Mouse (Mus musculus): Measurements from ENCODE around the gene Ldb3. TPM values are rescaled to one million over a fixed set of nuclear protein-coding genes. Genes with fewer than 3 reads are reported as not detected.

Ldb3 gene
- polyA plus RNA-seq (2014; fragmentation: Nextera tagmentation; extraction: Ambion mirVana): 301 and 314 TPM in 2 replicates

- peaks cover 56 to 68% of the 10 kb centered on the region in 2 experiments for H3K4me1 ChIP-seq (ENCODE audit: control insufficient read depth in 2 of 2, insufficient read depth in 2 of 2, low read length in 2 of 2)
- H3K4me3 ChIP-seq (ENCODE audit: control insufficient read depth in 1 of 2, insufficient read depth in 1 of 2, low read depth in 1 of 2, low read length in 2 of 2): peak within 1 kb of the TSS; percentile 57 to 62
- H3K27ac ChIP-seq (replicated peaks in 1 of 2; ENCODE audit: control insufficient read depth in 1 of 2, insufficient read depth in 1 of 2, low read depth in 2 of 2, low read length in 2 of 2): peak within 1 kb of the TSS; percentile 97
- no peaks in the 10 kb centered on the region for H3K9me3 ChIP-seq (ENCODE audit: control insufficient read depth, low read length)
- WGBS: 20% methylated on average over 8 of the region's 8 CpGs
- peak within 1 kb of the TSS; percentile 89 for H3K9ac ChIP-seq (ENCODE audit: low read length)
- peaks cover 25% of the 10 kb centered on the region for H3K36me3 ChIP-seq (ENCODE audit: control insufficient read depth, insufficient read depth, low read length)
- H3K4me2 ChIP-seq (ENCODE audit: low read length): peak within 1 kb of the TSS; percentile 89
- ATAC-seq (ENCODE audit: insufficient number of reproducible peaks, insufficient read depth, low FRiP score, low read depth): peak; percentile 74
- H3K27me3 ChIP-seq (ENCODE audit: control insufficient read depth, insufficient read depth, low read length): no peaks in the 10 kb centered on the region
Observed at GRCm38 (mm10) chr14:34588498-34588897, at the start of gene Ldb3. Ldb3 (minus strand) TSS chr14:34588682.

- 83% methylated on average over 6 of the region's 6 CpGs for WGBS
- Histone ChIP-seq H3K27me3 (ENCODE audit: control insufficient read depth, insufficient read depth, low read length) (no peaks in the 10 kb centered on the region), H3K9ac (ENCODE audit: low read length) (no peak overlapping the region), H3K27ac (replicated peaks in 1 of 2; ENCODE audit: control insufficient read depth in 1 of 2, insufficient read depth in 1 of 2, low read depth in 2 of 2, low read length in 2 of 2) (no peak overlapping the region), H3K9me3 (ENCODE audit: control insufficient read depth, low read length) (no peaks in the 10 kb centered on the region), H3K4me1 (ENCODE audit: control insufficient read depth in 2 of 2, insufficient read depth in 2 of 2, low read length in 2 of 2) (no peaks in the 10 kb centered on the region), H3K4me2 (ENCODE audit: low read length) (no peak overlapping the region), H3K4me3 (ENCODE audit: control insufficient read depth in 1 of 2, insufficient read depth in 1 of 2, low read depth in 1 of 2, low read length in 2 of 2) (no peak overlapping the region), H3K36me3 (ENCODE audit: control insufficient read depth, insufficient read depth, low read length) (no peaks in the 10 kb centered on the region)
- ATAC-seq (ENCODE audit: insufficient number of reproducible peaks, insufficient read depth, low FRiP score, low read depth): no peak
Observed at GRCm38 (mm10) chr14:34635721-34636120, 47.2 kb upstream of the Ldb3 start.

GRCm38 (mm10) chr14:34635192-34635591, 46.7 kb upstream of the Ldb3 start:
- H3K4me2 ChIP-seq (ENCODE audit: low read length): no peak overlapping the region
- H3K36me3 ChIP-seq (ENCODE audit: control insufficient read depth, insufficient read depth, low read length): no peaks in the 10 kb centered on the region
- no peak for ATAC-seq (ENCODE audit: insufficient number of reproducible peaks, insufficient read depth, low FRiP score, low read depth)
- H3K27me3 ChIP-seq (ENCODE audit: control insufficient read depth, insufficient read depth, low read length): no peaks in the 10 kb centered on the region
- WGBS: 34% methylated on average over 7 of the region's 7 CpGs
- H3K9ac ChIP-seq (ENCODE audit: low read length): no peak overlapping the region
- no peaks in the 10 kb centered on the region for H3K4me1 ChIP-seq (ENCODE audit: control insufficient read depth in 2 of 2, insufficient read depth in 2 of 2, low read length in 2 of 2)
- H3K9me3 ChIP-seq (ENCODE audit: control insufficient read depth, low read length): no peaks in the 10 kb centered on the region
- H3K27ac ChIP-seq (replicated peaks in 1 of 2; ENCODE audit: control insufficient read depth in 1 of 2, insufficient read depth in 1 of 2, low read depth in 2 of 2, low read length in 2 of 2): no peak overlapping the region
- H3K4me3 ChIP-seq (ENCODE audit: control insufficient read depth in 1 of 2, insufficient read depth in 1 of 2, low read depth in 1 of 2, low read length in 2 of 2): no peak overlapping the region

DNA sequence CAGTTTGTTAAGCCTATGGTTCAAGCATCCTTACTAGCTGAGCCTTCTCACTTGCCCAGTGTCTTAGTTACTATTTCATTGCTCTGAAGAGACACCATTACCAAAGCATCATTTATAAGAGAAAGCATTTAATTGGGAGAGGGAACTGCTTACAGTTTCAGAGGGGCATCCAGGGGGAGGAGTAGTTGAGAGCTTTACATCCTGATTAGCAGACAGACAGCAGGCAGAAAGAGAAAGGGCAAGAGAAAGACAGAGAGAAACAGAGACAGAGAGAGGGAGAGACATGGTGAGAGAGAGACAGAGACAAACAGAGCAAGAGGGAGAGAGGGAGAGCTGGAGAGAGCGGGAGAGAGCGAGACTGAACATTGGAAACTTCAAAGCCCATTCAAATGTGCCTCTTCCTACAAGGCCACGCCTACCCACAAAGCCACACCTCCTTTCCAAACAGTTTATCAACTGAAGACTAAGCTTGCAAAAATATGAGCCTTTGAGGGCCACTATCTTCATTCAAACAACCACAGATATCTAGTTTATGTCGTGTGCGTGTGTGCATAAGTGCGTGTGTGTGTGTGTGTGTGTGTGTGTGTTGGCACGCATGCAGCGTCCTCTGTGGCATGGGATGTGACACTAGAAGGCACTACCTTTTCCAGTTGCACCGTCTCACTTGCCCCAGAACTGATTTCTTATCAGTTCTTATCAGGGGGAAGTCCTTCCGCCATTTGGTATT, 44.4 kb upstream of the Ldb3 start:
- no peak overlapping the region for H3K4me3 ChIP-seq (ENCODE audit: control insufficient read depth in 1 of 2, insufficient read depth in 1 of 2, low read depth in 1 of 2, low read length in 2 of 2)

DNA sequence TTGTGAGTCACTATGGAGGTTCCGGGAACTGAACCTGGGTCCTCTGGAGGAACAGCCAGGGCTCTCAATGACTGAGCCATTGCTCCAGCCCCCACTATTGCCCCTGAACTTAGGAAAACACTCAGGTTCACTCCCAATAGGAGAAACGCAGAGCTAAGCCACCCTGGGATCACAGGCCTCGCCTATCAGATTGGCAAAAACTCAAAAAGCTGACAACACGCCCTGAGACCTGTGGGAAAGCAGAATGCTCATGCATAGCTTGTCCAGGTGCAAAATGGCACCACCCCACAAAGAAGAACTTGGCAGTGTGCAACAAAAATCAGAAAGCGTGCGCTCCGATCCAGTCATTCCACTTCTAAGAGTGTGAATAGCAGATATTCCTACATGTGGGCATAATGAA, 38.3 kb upstream of the Ldb3 start:
- Histone ChIP-seq H3K4me1 (ENCODE audit: control insufficient read depth in 2 of 2, insufficient read depth in 2 of 2, low read length in 2 of 2) (peaks cover 0 to 5% of the 10 kb centered on the region in 2 experiments; a peak in 3 of 4 replicates), H3K27me3 (ENCODE audit: control insufficient read depth, insufficient read depth, low read length) (no peaks in the 10 kb centered on the region), H3K9me3 (ENCODE audit: control insufficient read depth, low read length) (no peaks in the 10 kb centered on the region), H3K4me3 (ENCODE audit: control insufficient read depth in 1 of 2, insufficient read depth in 1 of 2, low read depth in 1 of 2, low read length in 2 of 2) (no peak overlapping the region), H3K9ac (ENCODE audit: low read length) (no peak overlapping the region), H3K27ac (replicated peaks in 1 of 2; ENCODE audit: control insufficient read depth in 1 of 2, insufficient read depth in 1 of 2, low read depth in 2 of 2, low read length in 2 of 2) (no peak overlapping the region), H3K36me3 (ENCODE audit: control insufficient read depth, insufficient read depth, low read length) (no peaks in the 10 kb centered on the region), H3K4me2 (ENCODE audit: low read length) (no peak overlapping the region)
- no peak for ATAC-seq (ENCODE audit: insufficient number of reproducible peaks, insufficient read depth, low FRiP score, low read depth)
- WGBS: 74% methylated on average over 7 of the region's 7 CpGs

More for the DNA sequence above, 44.4 kb upstream of the Ldb3 start:
- H3K4me2 ChIP-seq (ENCODE audit: low read length): no peak overlapping the region
- H3K27me3 ChIP-seq (ENCODE audit: control insufficient read depth, insufficient read depth, low read length): no peaks in the 10 kb centered on the region
- no peaks in the 10 kb centered on the region for H3K4me1 ChIP-seq (ENCODE audit: control insufficient read depth in 2 of 2, insufficient read depth in 2 of 2, low read length in 2 of 2)
- WGBS: 56% methylated on average over 10 of the region's 10 CpGs
- ATAC-seq (ENCODE audit: insufficient number of reproducible peaks, insufficient read depth, low FRiP score, low read depth): no peak
- no peak overlapping the region for H3K27ac ChIP-seq (replicated peaks in 1 of 2; ENCODE audit: control insufficient read depth in 1 of 2, insufficient read depth in 1 of 2, low read depth in 2 of 2, low read length in 2 of 2)
- H3K9ac ChIP-seq (ENCODE audit: low read length): no peak overlapping the region
- H3K36me3 ChIP-seq (ENCODE audit: control insufficient read depth, insufficient read depth, low read length): no peaks in the 10 kb centered on the region
- no peaks in the 10 kb centered on the region for H3K9me3 ChIP-seq (ENCODE audit: control insufficient read depth, low read length)

GRCm38 (mm10) chr14:34623531-34624210, 35.2 kb upstream of the Ldb3 start:
- Histone ChIP-seq H3K4me2 (ENCODE audit: low read length) (no peak overlapping the region), H3K4me1 (ENCODE audit: control insufficient read depth in 2 of 2, insufficient read depth in 2 of 2, low read length in 2 of 2) (peaks cover 5% of the 10 kb centered on the region in 2 experiments), H3K36me3 (ENCODE audit: control insufficient read depth, insufficient read depth, low read length) (no peaks in the 10 kb centered on the region), H3K9ac (ENCODE audit: low read length) (no peak overlapping the region), H3K27me3 (ENCODE audit: control insufficient read depth, insufficient read depth, low read length) (no peaks in the 10 kb centered on the region), H3K27ac (replicated peaks in 1 of 2; ENCODE audit: control insufficient read depth in 1 of 2, insufficient read depth in 1 of 2, low read depth in 2 of 2, low read length in 2 of 2) (no peak overlapping the region), H3K9me3 (ENCODE audit: control insufficient read depth, low read length) (no peaks in the 10 kb centered on the region), H3K4me3 (ENCODE audit: control insufficient read depth in 1 of 2, insufficient read depth in 1 of 2, low read depth in 1 of 2, low read length in 2 of 2) (no peak overlapping the region)
- 29% methylated on average over 16 of the region's 16 CpGs for WGBS
- no peak for ATAC-seq (ENCODE audit: insufficient number of reproducible peaks, insufficient read depth, low FRiP score, low read depth)

DNA sequence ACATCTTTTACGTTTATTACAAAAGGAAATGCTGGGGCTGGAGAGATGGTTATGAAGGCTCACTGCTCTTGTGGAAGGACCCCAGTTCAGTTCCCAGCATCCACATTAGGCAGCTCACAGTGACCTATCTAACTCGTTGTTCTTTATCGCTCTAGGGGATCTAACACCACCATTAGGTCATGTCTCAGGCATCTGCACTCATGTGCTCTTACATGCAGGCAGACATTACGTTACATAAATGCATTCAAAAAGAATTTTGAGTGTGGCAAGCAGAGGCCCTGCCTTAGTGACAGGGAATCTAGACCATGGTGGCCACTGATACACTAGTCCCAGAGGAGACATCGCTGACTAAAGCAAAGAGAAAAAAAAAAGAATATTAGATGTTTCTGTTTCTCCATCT, 34.6 kb upstream of the Ldb3 start:
- WGBS: 74% methylated on average over 5 of the region's 5 CpGs
- no peak overlapping the region for H3K27ac ChIP-seq (replicated peaks in 1 of 2; ENCODE audit: control insufficient read depth in 1 of 2, insufficient read depth in 1 of 2, low read depth in 2 of 2, low read length in 2 of 2)
- ATAC-seq (ENCODE audit: insufficient number of reproducible peaks, insufficient read depth, low FRiP score, low read depth): no peak

More for the DNA sequence above, 34.6 kb upstream of the Ldb3 start:
- Histone ChIP-seq H3K9ac (ENCODE audit: low read length) (no peak overlapping the region), H3K27me3 (ENCODE audit: control insufficient read depth, insufficient read depth, low read length) (no peaks in the 10 kb centered on the region), H3K4me3 (ENCODE audit: control insufficient read depth in 1 of 2, insufficient read depth in 1 of 2, low read depth in 1 of 2, low read length in 2 of 2) (no peak overlapping the region), H3K4me2 (ENCODE audit: low read length) (no peak overlapping the region), H3K4me1 (ENCODE audit: control insufficient read depth in 2 of 2, insufficient read depth in 2 of 2, low read length in 2 of 2) (peaks cover 5% of the 10 kb centered on the region in 2 experiments), H3K36me3 (ENCODE audit: control insufficient read depth, insufficient read depth, low read length) (no peaks in the 10 kb centered on the region), H3K9me3 (ENCODE audit: control insufficient read depth, low read length) (no peaks in the 10 kb centered on the region)
